Mouse (Mus musculus) cerebellum, adult 2 months (tissue): ENCODE results near the gene Gm21974.

Source experiments
- CTCF ChIP-seq: fragments of 200-500 bp; IDR thresholded peaks from 2 replicates; pipeline ENCODE4 v1.5.1; 2011; ENCODE audit warnings: low read depth, mild to moderate bottlenecking, control low read depth, low read length, moderate library complexity, borderline replicate concordance; ENCODE audit not compliant: insufficient read depth
- POLR2A ChIP-seq: fragments of 200-500 bp; IDR thresholded peaks from 2 replicates; pipeline ENCODE4 v1.6.1; 2011; ENCODE audit warnings: low read length, control low read depth, borderline replicate concordance; ENCODE audit not compliant: insufficient read depth

- TF ChIP-seq CTCF (no peak), POLR2A (no peak)
These were observed 14.8 kb downstream of the Gm21974 start for GRCm38 (mm10) chr7:127880431-127880830.
